Mouse (Mus musculus): ENCODE data around the gene Tcfl5.

Tcfl5 gene

GRCm38 (mm10) chr2:180597490-180597889, 45.0 kb downstream of the Tcfl5 start, which contains the start of gene Col9a3:
Col9a3 (plus strand) TSS chr2:180597790.
- DNase-seq, result no peak

GRCm38 (mm10) chr2:180589123-180589831, 53.2 kb downstream of the Tcfl5 start, which contains the start of gene Ogfr:
Ogfr (plus strand) TSS chr2:180589245.
- peak; percentile 91 for DNase-seq

GRCm38 (mm10) chr2:180588736-180589122, 53.8 kb downstream of the Tcfl5 start:
- DNase-seq, result no peak

GRCm38 (mm10) chr2:180583154-180583507, 59.4 kb downstream of the Tcfl5 start:
- DNase-seq, result no peak

- DNase-seq, result peak; percentile 98
These were observed 59.9 kb downstream of the Tcfl5 start for GRCm38 (mm10) chr2:180582481-180583153.

- peak; percentile 29 for DNase-seq
These were observed 61.5 kb downstream of the Tcfl5 start, which contains the start of gene Mrgbp for GRCm38 (mm10) chr2:180581002-180581401. Mrgbp (plus strand) TSS chr2:180581304.

- peak; percentile 85 for DNase-seq
These were observed 63.8 kb downstream of the Tcfl5 start for GRCm38 (mm10) chr2:180578686-180579085.

GRCm38 (mm10) chr2:180576482-180576881, 66.0 kb downstream of the Tcfl5 start:
- no peak for DNase-seq

Measured in kidney, postnatal 10 days (tissue).